Mouse (Mus musculus): ENCODE data around the gene Gm3033.
"Not testable (repeated sequence)": the region's sequence is repeated elsewhere in the genome, so short reads cannot be mapped to it uniquely, and the experiment has no call there.

Gm3033 gene

GRCm38 (mm10) chr14:3845945-3846344, at the start of gene Gm3033:
Gm3033 (plus strand) TSS chr14:3846245.
- not testable (repeated sequence) for DNase-seq (ENCODE audit: low read depth in 1 of 2, low spot score in 2 of 2)

GRCm38 (mm10) chr14:3809774-3810173, 36.3 kb upstream of the Gm3033 start, which contains the start of gene Gm3002:
Gm3002 (plus strand) TSS chr14:3810074.
- not testable (repeated sequence) for DNase-seq (ENCODE audit: low read depth in 1 of 2, low spot score in 2 of 2)

- not testable (repeated sequence) for DNase-seq (ENCODE audit: low read depth in 1 of 2, low spot score in 2 of 2)
Observed at GRCm38 (mm10) chr14:3883872-3884271, 37.8 kb downstream of the Gm3033 start, which contains the start of gene Gm2916. Gm2916 (plus strand) TSS chr14:3884172.
